Mouse (Mus musculus): Measurements from ENCODE around the gene Dap. TPM values are rescaled to one million over a fixed set of nuclear protein-coding genes. Genes with fewer than 3 reads are reported as not detected.

Gene Dap
- polyA plus RNA-seq (2015; fragmentation: Nextera tagmentation; extraction: Ambion mirVana) = 48.4 and 54.2 TPM in 2 replicates

DNA sequence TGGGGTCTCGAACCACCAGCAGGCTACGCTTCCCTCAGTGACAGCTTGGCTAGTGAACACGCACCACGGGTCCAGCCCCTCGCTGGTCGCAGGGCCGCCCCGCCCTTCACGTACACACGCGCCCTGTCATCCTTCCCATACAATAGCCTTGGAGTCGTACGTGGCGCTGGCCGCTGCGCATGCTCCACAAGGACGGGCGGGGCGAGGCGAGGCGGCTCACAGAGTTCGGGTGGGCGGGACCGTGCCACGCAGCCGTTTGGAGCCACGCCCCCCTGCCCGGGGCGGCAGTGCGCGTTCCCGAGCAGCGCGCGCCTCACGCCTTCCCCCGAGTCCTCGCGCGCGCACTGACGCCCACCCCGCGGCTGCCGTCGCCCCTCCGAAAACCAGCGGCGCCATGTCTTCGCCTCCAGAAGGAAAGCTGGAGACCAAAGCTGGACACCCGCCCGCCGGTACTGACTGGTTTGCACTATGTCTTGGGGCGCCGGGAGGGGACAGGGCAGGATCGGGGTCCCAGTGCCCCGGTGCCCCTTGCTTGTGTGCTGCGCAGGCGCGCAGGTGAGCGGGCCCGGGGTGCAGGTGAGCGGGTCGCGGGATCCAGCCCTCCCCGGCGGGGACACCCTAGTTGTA is at the start of gene Dap:
Gene Dap, plus strand, starts transcription at position 180 of the 627 bp plus-strand sequence.
- Histone ChIP-seq H3K9me3 (replicated peaks; ENCODE audit: control insufficient read depth, low read length) (no peaks in the 10 kb centered on the region), H3K9ac (ENCODE audit: low read depth, low read length) (peak within 1 kb of the TSS; percentile 91), H3K27ac (ENCODE audit: low read length) (peak within 1 kb of the TSS; percentile 67), H3K4me3 (ENCODE audit: low read depth, low read length) (peak within 1 kb of the TSS; percentile 84), H3K4me2 (ENCODE audit: low read depth, low read length) (peak within 1 kb of the TSS; percentile 91), H3K4me1 (ENCODE audit: control insufficient read depth, low read depth, low read length) (peaks cover 6% of the 10 kb centered on the region), H3K36me3 (ENCODE audit: control insufficient read depth, insufficient read depth) (no peaks in the 10 kb centered on the region), H3K27me3 (ENCODE audit: control insufficient read depth, insufficient read depth, low read depth, low read length) (no peaks in the 10 kb centered on the region)
- ATAC-seq (ENCODE audit: low read depth) = peak; percentile 97
- WGBS (ENCODE audit: insufficient replicate concordance) = under 1% methylated on average over 64 of the region's 67 CpGs

GRCm38 (mm10) chr15:31176566-31176965 is 47.5 kb upstream of the Dap start:
- H3K4me3 ChIP-seq (ENCODE audit: low read depth, low read length) = no peak overlapping the region
- no peak overlapping the region for H3K27ac ChIP-seq (ENCODE audit: low read length)
- no peak overlapping the region for H3K9ac ChIP-seq (ENCODE audit: low read depth, low read length)
- H3K9me3 ChIP-seq (replicated peaks; ENCODE audit: control insufficient read depth, low read length) = no peaks in the 10 kb centered on the region
- H3K36me3 ChIP-seq (ENCODE audit: control insufficient read depth, insufficient read depth) = no peaks in the 10 kb centered on the region
- H3K4me2 ChIP-seq (ENCODE audit: low read depth, low read length) = no peak overlapping the region
- WGBS (ENCODE audit: insufficient replicate concordance) = 37% methylated on average over 8 of the region's 8 CpGs
- ATAC-seq (ENCODE audit: low read depth) = no peak
- no peaks in the 10 kb centered on the region for H3K27me3 ChIP-seq (ENCODE audit: control insufficient read depth, insufficient read depth, low read depth, low read length)
- no peaks in the 10 kb centered on the region for H3K4me1 ChIP-seq (ENCODE audit: control insufficient read depth, low read depth, low read length)

- WGBS (ENCODE audit: insufficient replicate concordance) = 53% methylated on average over 12 of the region's 12 CpGs
- Histone ChIP-seq H3K4me1 (ENCODE audit: control insufficient read depth, low read depth, low read length) (no peaks in the 10 kb centered on the region), H3K27ac (ENCODE audit: low read length) (no peak overlapping the region), H3K27me3 (ENCODE audit: control insufficient read depth, insufficient read depth, low read depth, low read length) (no peaks in the 10 kb centered on the region), H3K9ac (ENCODE audit: low read depth, low read length) (no peak overlapping the region), H3K9me3 (replicated peaks; ENCODE audit: control insufficient read depth, low read length) (no peaks in the 10 kb centered on the region), H3K4me3 (ENCODE audit: low read depth, low read length) (no peak overlapping the region), H3K4me2 (ENCODE audit: low read depth, low read length) (no peak overlapping the region), H3K36me3 (ENCODE audit: control insufficient read depth, insufficient read depth) (no peaks in the 10 kb centered on the region)
- no peak for ATAC-seq (ENCODE audit: low read depth)
Observed at GRCm38 (mm10) chr15:31184651-31185443, 39.3 kb upstream of the Dap start.

DNA sequence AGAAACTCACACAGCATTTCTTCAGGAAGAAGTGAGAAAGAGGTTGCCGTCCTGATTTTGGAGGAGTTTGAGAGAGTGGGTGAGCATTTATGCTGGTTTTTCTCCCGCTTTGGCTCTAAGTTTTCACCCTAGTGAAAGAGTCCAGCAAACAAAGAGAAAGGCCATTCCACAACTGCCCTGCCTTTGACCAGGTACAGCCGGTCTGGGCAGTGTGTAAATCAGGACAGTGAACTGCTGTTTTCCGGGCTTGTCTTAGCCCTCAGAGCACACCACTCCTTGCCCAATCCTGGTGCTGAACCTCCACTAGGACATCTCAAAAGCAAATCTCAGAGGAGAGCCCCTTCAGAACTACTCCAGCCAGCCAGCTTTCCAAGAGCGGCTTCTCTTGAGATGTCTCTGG is 38.6 kb upstream of the Dap start:
- no peak for ATAC-seq (ENCODE audit: low read depth)
- Histone ChIP-seq H3K9me3 (replicated peaks; ENCODE audit: control insufficient read depth, low read length) (no peaks in the 10 kb centered on the region), H3K36me3 (ENCODE audit: control insufficient read depth, insufficient read depth) (no peaks in the 10 kb centered on the region), H3K4me2 (ENCODE audit: low read depth, low read length) (no peak overlapping the region), H3K4me3 (ENCODE audit: low read depth, low read length) (no peak overlapping the region), H3K4me1 (ENCODE audit: control insufficient read depth, low read depth, low read length) (no peaks in the 10 kb centered on the region), H3K9ac (ENCODE audit: low read depth, low read length) (no peak overlapping the region), H3K27ac (ENCODE audit: low read length) (no peak overlapping the region), H3K27me3 (ENCODE audit: control insufficient read depth, insufficient read depth, low read depth, low read length) (no peaks in the 10 kb centered on the region)
- 65% methylated on average over 5 of the region's 5 CpGs for WGBS (ENCODE audit: insufficient replicate concordance)

GRCm38 (mm10) chr15:31186371-31186901 is 37.7 kb upstream of the Dap start:
- H3K4me3 ChIP-seq (ENCODE audit: low read depth, low read length) = no peak overlapping the region
- no peaks in the 10 kb centered on the region for H3K9me3 ChIP-seq (replicated peaks; ENCODE audit: control insufficient read depth, low read length)
- no peak overlapping the region for H3K27ac ChIP-seq (ENCODE audit: low read length)
- H3K9ac ChIP-seq (ENCODE audit: low read depth, low read length) = no peak overlapping the region
- no peaks in the 10 kb centered on the region for H3K27me3 ChIP-seq (ENCODE audit: control insufficient read depth, insufficient read depth, low read depth, low read length)
- no peak overlapping the region for H3K4me2 ChIP-seq (ENCODE audit: low read depth, low read length)
- H3K4me1 ChIP-seq (ENCODE audit: control insufficient read depth, low read depth, low read length) = no peaks in the 10 kb centered on the region
- H3K36me3 ChIP-seq (ENCODE audit: control insufficient read depth, insufficient read depth) = no peaks in the 10 kb centered on the region
- no peak for ATAC-seq (ENCODE audit: low read depth)
- 57% methylated on average over 6 of the region's 6 CpGs for WGBS (ENCODE audit: insufficient replicate concordance)

DNA sequence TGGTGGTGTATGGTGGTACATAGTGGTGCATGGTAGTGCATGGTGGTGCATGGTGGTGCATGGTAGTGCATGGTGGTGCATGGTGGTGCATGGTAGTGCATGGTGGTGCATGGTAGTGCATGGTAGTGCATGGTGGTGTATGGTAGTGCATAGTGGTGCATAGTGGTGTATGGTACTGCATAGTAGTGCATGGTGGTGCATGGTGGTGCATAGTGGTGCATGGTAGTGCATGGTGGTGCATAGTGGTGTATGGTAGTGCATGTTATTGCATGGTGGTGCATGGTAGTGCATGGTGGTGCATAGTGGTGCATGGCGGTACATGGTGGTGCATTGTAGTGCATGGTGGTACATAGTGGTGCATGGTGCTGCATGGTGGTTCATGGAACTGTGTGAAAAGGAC is 31.6 kb upstream of the Dap start:
- WGBS (ENCODE audit: insufficient replicate concordance) = 69% methylated on average over 1 of the region's 1 CpGs
- Histone ChIP-seq H3K4me2 (ENCODE audit: low read depth, low read length) (no peak overlapping the region), H3K27me3 (ENCODE audit: control insufficient read depth, insufficient read depth, low read depth, low read length) (no peaks in the 10 kb centered on the region), H3K9ac (ENCODE audit: low read depth, low read length) (no peak overlapping the region), H3K36me3 (ENCODE audit: control insufficient read depth, insufficient read depth) (no peaks in the 10 kb centered on the region), H3K9me3 (replicated peaks; ENCODE audit: control insufficient read depth, low read length) (no peaks in the 10 kb centered on the region), H3K4me1 (ENCODE audit: control insufficient read depth, low read depth, low read length) (no peaks in the 10 kb centered on the region), H3K4me3 (ENCODE audit: low read depth, low read length) (no peak overlapping the region), H3K27ac (ENCODE audit: low read length) (no peak overlapping the region)
- ATAC-seq (ENCODE audit: low read depth) = no peak

GRCm38 (mm10) chr15:31195776-31196175 is 28.3 kb upstream of the Dap start:
- no peak overlapping the region for H3K4me3 ChIP-seq (ENCODE audit: low read depth, low read length)
- H3K4me2 ChIP-seq (ENCODE audit: low read depth, low read length) = no peak overlapping the region
- H3K27me3 ChIP-seq (ENCODE audit: control insufficient read depth, insufficient read depth, low read depth, low read length) = no peaks in the 10 kb centered on the region
- ATAC-seq (ENCODE audit: low read depth) = no peak
- H3K36me3 ChIP-seq (ENCODE audit: control insufficient read depth, insufficient read depth) = no peaks in the 10 kb centered on the region
- no peaks in the 10 kb centered on the region for H3K4me1 ChIP-seq (ENCODE audit: control insufficient read depth, low read depth, low read length)
- H3K27ac ChIP-seq (ENCODE audit: low read length) = no peak overlapping the region
- H3K9ac ChIP-seq (ENCODE audit: low read depth, low read length) = no peak overlapping the region
- WGBS (ENCODE audit: insufficient replicate concordance) = 67% methylated on average over 6 of the region's 6 CpGs
- no peaks in the 10 kb centered on the region for H3K9me3 ChIP-seq (replicated peaks; ENCODE audit: control insufficient read depth, low read length)

- ATAC-seq (ENCODE audit: low read depth) = no peak
- no peaks in the 10 kb centered on the region for H3K4me1 ChIP-seq (ENCODE audit: control insufficient read depth, low read depth, low read length)
- H3K27ac ChIP-seq (ENCODE audit: low read length) = no peak overlapping the region
- no peaks in the 10 kb centered on the region for H3K27me3 ChIP-seq (ENCODE audit: control insufficient read depth, insufficient read depth, low read depth, low read length)
- no peak overlapping the region for H3K9ac ChIP-seq (ENCODE audit: low read depth, low read length)
- no peak overlapping the region for H3K4me3 ChIP-seq (ENCODE audit: low read depth, low read length)
- no peaks in the 10 kb centered on the region for H3K36me3 ChIP-seq (ENCODE audit: control insufficient read depth, insufficient read depth)
- WGBS (ENCODE audit: insufficient replicate concordance) = 61% methylated on average over 9 of the region's 9 CpGs
- no peak overlapping the region for H3K4me2 ChIP-seq (ENCODE audit: low read depth, low read length)
- no peaks in the 10 kb centered on the region for H3K9me3 ChIP-seq (replicated peaks; ENCODE audit: control insufficient read depth, low read length)
Observed at GRCm38 (mm10) chr15:31207346-31208093, 16.6 kb upstream of the Dap start.
